Mouse (Mus musculus) hindbrain, embryonic 13.5 days (tissue): Measurements from ENCODE around the gene Smok2b. TPM values are rescaled to one million over a fixed set of nuclear protein-coding genes. Genes with fewer than 3 reads are reported as not detected.
"Not testable (repeated sequence)": the region's sequence is repeated elsewhere in the genome, so short reads cannot be mapped to it uniquely, and the experiment has no call there.

ENCODE experiments used
- ATAC-seq: fragments of 200-750 bp; cut with Nextera tagmentation; 2 replicates; pipeline ENCODE4 v1.8.0; 2017; ENCODE audit warnings: moderate TSS enrichment; ENCODE audit not compliant: low FRiP score
- H3K27ac ChIP-seq: fragments of 300-500 bp; sonication (generic); 2 replicates; pipeline ENCODE4 v1.5.1; 2015; ENCODE audit warnings: inconsistent platforms, mild to moderate bottlenecking, moderate library complexity
- H3K27me3 ChIP-seq: fragments of 300-500 bp; sonication (generic); 2 replicates; pipeline ENCODE4 v1.6.1; 2015; ENCODE audit warnings: mild to moderate bottlenecking, inconsistent platforms
- H3K36me3 ChIP-seq: fragments of 300-500 bp; sonication (generic); 2 replicates; pipeline ENCODE4 v1.6.1; 2015; ENCODE audit warnings: mild to moderate bottlenecking, inconsistent platforms
- H3K4me1 ChIP-seq: fragments of 300-500 bp; sonication (generic); replicated peaks from 2 replicates; pipeline ENCODE4 v1.6.1; 2015; ENCODE audit warnings: inconsistent platforms
- H3K4me2 ChIP-seq: fragments of 300-500 bp; sonication (generic); 2 replicates; pipeline ENCODE4 v1.6.1; 2015; ENCODE audit warnings: inconsistent platforms, mild to moderate bottlenecking, moderate library complexity
- H3K4me3 ChIP-seq: fragments of 300-500 bp; sonication (generic); 2 replicates; pipeline ENCODE4 v1.5.1; 2015; ENCODE audit warnings: mild to moderate bottlenecking, inconsistent platforms
- H3K9ac ChIP-seq: fragments of 300-500 bp; sonication (generic); 2 replicates; pipeline ENCODE4 v1.6.1; 2015; ENCODE audit warnings: mild to moderate bottlenecking, inconsistent platforms
- H3K9me3 ChIP-seq: fragments of 300-500 bp; sonication (generic); 2 replicates; pipeline ENCODE4 v1.6.1; 2016; ENCODE audit warnings: inconsistent platforms
- WGBS: fragments of 180-500 bp; shearing (Covaris S2); methylation state at CpG from one replicate; pipeline ENCODE4 v1.1.7; 2015; 5-methylcytosine and 5-hydroxymethylcytosine counted together
- polyA plus RNA-seq: library from polyadenylated mRNA; unstranded; fragments of >200 nt; fragmentation: Nextera tagmentation; extraction: Ambion mirVana; gene quantifications from 2 replicates; pipeline ENCODE4 v1.2.1, GENCODE M21; 2015

Smok2b gene
- polyA plus RNA-seq, 1 experiment from 2014 or later = not detected

GRCm38 (mm10) chr17:13205247-13205646 is 24.8 kb upstream of the Smok2b start:
- H3K9me3 ChIP-seq = peaks cover 56% of the 10 kb centered on the region
- not testable (repeated sequence) for H3K27me3 ChIP-seq, H3K36me3 ChIP-seq, ATAC-seq, H3K27ac ChIP-seq, H3K4me3 ChIP-seq, H3K4me2 ChIP-seq, H3K4me1 ChIP-seq, H3K9ac ChIP-seq
- 74% methylated on average over 1 of the region's 1 CpGs for WGBS

GRCm38 (mm10) chr17:13206491-13206890 is 23.6 kb upstream of the Smok2b start:
- H3K27me3 ChIP-seq = no peaks in the 10 kb centered on the region
- no peak overlapping the region for H3K4me2 ChIP-seq
- H3K36me3 ChIP-seq = 0 out of 2 replicates have a peak, but pooled peaks cover 3% of the 10 kb centered on the region
- peak; percentile 35; the same call in 1 of the 2 replicates for ATAC-seq
- peaks cover 55% of the 10 kb centered on the region for H3K9me3 ChIP-seq
- H3K4me1 ChIP-seq = no peaks in the 10 kb centered on the region
- H3K27ac ChIP-seq = no peak overlapping the region
- WGBS = 88% methylated on average over 2 of the region's 2 CpGs
- no peak overlapping the region for H3K4me3 ChIP-seq
- no peak overlapping the region for H3K9ac ChIP-seq

GRCm38 (mm10) chr17:13208460-13208859 is 21.6 kb upstream of the Smok2b start:
- not testable (repeated sequence) for H3K4me2 ChIP-seq, ATAC-seq, H3K9ac ChIP-seq, H3K36me3 ChIP-seq, H3K4me3 ChIP-seq, H3K4me1 ChIP-seq, H3K27ac ChIP-seq, H3K27me3 ChIP-seq
- peaks cover 69% of the 10 kb centered on the region for H3K9me3 ChIP-seq

GRCm38 (mm10) chr17:13212136-13212850 is 17.8 kb upstream of the Smok2b start:
- H3K27me3 ChIP-seq = no peaks in the 10 kb centered on the region
- H3K9ac ChIP-seq = no peak overlapping the region
- H3K4me1 ChIP-seq = no peaks in the 10 kb centered on the region
- no peaks in the 10 kb centered on the region; the same call in 1 of the 2 replicates for H3K36me3 ChIP-seq
- peaks cover 88% of the 10 kb centered on the region for H3K9me3 ChIP-seq
- no peak overlapping the region for H3K27ac ChIP-seq
- ATAC-seq = no peak
- no peak overlapping the region for H3K4me3 ChIP-seq
- 75% methylated on average over 7 of the region's 7 CpGs for WGBS
- H3K4me2 ChIP-seq = no peak overlapping the region

GRCm38 (mm10) chr17:13214169-13214568 is 15.9 kb upstream of the Smok2b start:
- Histone ChIP-seq H3K4me2 (no peak overlapping the region), H3K4me1 (no peaks in the 10 kb centered on the region), H3K27ac (no peak overlapping the region), H3K4me3 (no peak overlapping the region), H3K9me3 (peaks cover 96% of the 10 kb centered on the region), H3K27me3 (no peaks in the 10 kb centered on the region), H3K9ac (no peak overlapping the region), H3K36me3 (no peaks in the 10 kb centered on the region; the same call in 1 of the 2 replicates)
- WGBS = 63% methylated on average over 4 of the region's 4 CpGs
- ATAC-seq = no peak

GRCm38 (mm10) chr17:13215595-13215994 is 14.5 kb upstream of the Smok2b start:
- 87% methylated on average over 2 of the region's 2 CpGs for WGBS
- no peak overlapping the region for H3K9ac ChIP-seq
- H3K4me1 ChIP-seq = no peaks in the 10 kb centered on the region
- H3K4me3 ChIP-seq = no peak overlapping the region
- H3K27me3 ChIP-seq = no peaks in the 10 kb centered on the region
- H3K27ac ChIP-seq = no peak overlapping the region
- H3K36me3 ChIP-seq = no peaks in the 10 kb centered on the region; the same call in 1 of the 2 replicates
- no peak overlapping the region for H3K4me2 ChIP-seq
- ATAC-seq = no peak
- peaks cover 94% of the 10 kb centered on the region for H3K9me3 ChIP-seq

GRCm38 (mm10) chr17:13220888-13221287 is 9.2 kb upstream of the Smok2b start, which contains the start of gene Smok2a:
Gene Smok2a, plus strand, starts transcription at chr17:13221188.
- 89% methylated on average over 3 of the region's 3 CpGs for WGBS
- ATAC-seq = no peak
- Histone ChIP-seq H3K4me2 (no peak within 1 kb of the TSS), H3K27me3 (no peaks in the 10 kb centered on the region), H3K9ac (no peak within 1 kb of the TSS), H3K4me3 (no peak within 1 kb of the TSS), H3K27ac (no peak within 1 kb of the TSS), H3K36me3 (no peaks in the 10 kb centered on the region; the same call in 1 of the 2 replicates), H3K9me3 (peaks cover 91% of the 10 kb centered on the region), H3K4me1 (no peaks in the 10 kb centered on the region)

- not testable (repeated sequence) for H3K27me3 ChIP-seq, H3K4me2 ChIP-seq, H3K36me3 ChIP-seq, H3K4me3 ChIP-seq, ATAC-seq, H3K27ac ChIP-seq, H3K4me1 ChIP-seq, H3K9ac ChIP-seq
- peaks cover 91% of the 10 kb centered on the region for H3K9me3 ChIP-seq
- 87% methylated on average over 2 of the region's 2 CpGs for WGBS
Measured at GRCm38 (mm10) chr17:13221921-13222320, 8.1 kb upstream of the Smok2b start.

- peaks cover 57% of the 10 kb centered on the region for H3K9me3 ChIP-seq
- H3K27ac ChIP-seq, H3K9ac ChIP-seq, H3K36me3 ChIP-seq, H3K4me1 ChIP-seq, H3K4me3 ChIP-seq, H3K27me3 ChIP-seq, H3K4me2 ChIP-seq: not testable (repeated sequence)
- WGBS = 86% methylated on average over 4 of the region's 4 CpGs
- ATAC-seq = 0 out of 2 replicates have a peak, but pooled peaks have one; percentile 26
Measured at GRCm38 (mm10) chr17:13239461-13239860, 9.4 kb downstream of the Smok2b start.

GRCm38 (mm10) chr17:13240807-13241727 is 11.0 kb downstream of the Smok2b start:
- H3K27me3 ChIP-seq, H3K9ac ChIP-seq, H3K36me3 ChIP-seq, H3K27ac ChIP-seq, H3K4me1 ChIP-seq, H3K4me2 ChIP-seq, H3K4me3 ChIP-seq: not testable (repeated sequence)
- 90% methylated on average over 7 of the region's 13 CpGs for WGBS
- peak; percentile 54; the same call in 1 of the 2 replicates for ATAC-seq
- H3K9me3 ChIP-seq = peaks cover 41% of the 10 kb centered on the region

GRCm38 (mm10) chr17:13254786-13255185 is 24.7 kb downstream of the Smok2b start:
- H3K4me1 ChIP-seq, H3K27me3 ChIP-seq, H3K4me2 ChIP-seq, H3K4me3 ChIP-seq, H3K9ac ChIP-seq, H3K27ac ChIP-seq, H3K36me3 ChIP-seq: not testable (repeated sequence)
- ATAC-seq = 0 out of 2 replicates have a peak, but pooled peaks have one; percentile 49
- H3K9me3 ChIP-seq = peaks cover 14% of the 10 kb centered on the region
- 62% methylated on average over 1 of the region's 5 CpGs for WGBS
